Mouse (Mus musculus) intestine, embryonic 16.5 days (tissue): ENCODE measurements around the gene Traf3ip2. TPM values are rescaled to one million over a fixed set of nuclear protein-coding genes. Genes with fewer than 3 reads are reported as not detected.

Source experiments
- ATAC-seq: fragments of 200-750 bp; cut with Nextera tagmentation; 2 replicates; pipeline ENCODE4 v1.8.0; 2017; ENCODE audit warnings: moderate TSS enrichment, moderate library complexity
- H3K27ac ChIP-seq: fragments of 300-500 bp; sonication (generic); 2 replicates; pipeline ENCODE4 v1.5.1; 2014; ENCODE audit warnings: mild to moderate bottlenecking, low read length
- H3K27me3 ChIP-seq: fragments of 300-500 bp; sonication (generic); replicated peaks from 2 replicates; pipeline ENCODE4 v1.6.1; 2014; ENCODE audit warnings: low read length, control low read depth, mixed read lengths; ENCODE audit not compliant: control insufficient read depth, insufficient read depth
- H3K36me3 ChIP-seq: fragments of 300-500 bp; sonication (generic); 2 replicates; pipeline ENCODE4 v1.6.1; 2014; ENCODE audit warnings: low read length, control low read depth; ENCODE audit not compliant: control insufficient read depth, insufficient read depth
- H3K4me1 ChIP-seq: fragments of 300-500 bp; sonication (generic); 2 replicates; pipeline ENCODE4 v1.6.1; 2014; ENCODE audit warnings: low read length, control low read depth, mixed read lengths; ENCODE audit not compliant: control insufficient read depth, insufficient read depth
- H3K4me2 ChIP-seq: fragments of 300-500 bp; sonication (generic); 2 replicates; pipeline ENCODE4 v1.6.1; 2014; ENCODE audit warnings: low read depth, low read length, control low read depth
- H3K4me3 ChIP-seq: fragments of 300-500 bp; sonication (generic); 2 replicates; pipeline ENCODE4 v1.5.1; 2014; ENCODE audit warnings: mild to moderate bottlenecking, low read length
- H3K9ac ChIP-seq: fragments of 300-500 bp; sonication (generic); 2 replicates; pipeline ENCODE4 v1.6.1; 2014; ENCODE audit warnings: low read depth, low read length
- H3K9me3 ChIP-seq: fragments of 300-500 bp; sonication (generic); 2 replicates; pipeline ENCODE4 v1.6.1; 2016; ENCODE audit warnings: low read length, control low read depth; ENCODE audit not compliant: control insufficient read depth
- WGBS: fragments of 180-500 bp; shearing (Covaris S2); extraction: QIAGEN DNeasy Blood & Tissue Kit; methylation state at CpG from one replicate; pipeline ENCODE4 v1.1.7; 2014; 5-methylcytosine and 5-hydroxymethylcytosine counted together
- polyA plus RNA-seq: library from polyadenylated mRNA; unstranded; fragments of >200 nt; fragmentation: Nextera tagmentation; extraction: Ambion mirVana; gene quantifications from 2 replicates; pipeline ENCODE4 v1.2.1, GENCODE M21; 2015

The Traf3ip2 gene
- polyA plus RNA-seq, 1 experiment from 2014 or later: 28.0 TPM

DNA sequence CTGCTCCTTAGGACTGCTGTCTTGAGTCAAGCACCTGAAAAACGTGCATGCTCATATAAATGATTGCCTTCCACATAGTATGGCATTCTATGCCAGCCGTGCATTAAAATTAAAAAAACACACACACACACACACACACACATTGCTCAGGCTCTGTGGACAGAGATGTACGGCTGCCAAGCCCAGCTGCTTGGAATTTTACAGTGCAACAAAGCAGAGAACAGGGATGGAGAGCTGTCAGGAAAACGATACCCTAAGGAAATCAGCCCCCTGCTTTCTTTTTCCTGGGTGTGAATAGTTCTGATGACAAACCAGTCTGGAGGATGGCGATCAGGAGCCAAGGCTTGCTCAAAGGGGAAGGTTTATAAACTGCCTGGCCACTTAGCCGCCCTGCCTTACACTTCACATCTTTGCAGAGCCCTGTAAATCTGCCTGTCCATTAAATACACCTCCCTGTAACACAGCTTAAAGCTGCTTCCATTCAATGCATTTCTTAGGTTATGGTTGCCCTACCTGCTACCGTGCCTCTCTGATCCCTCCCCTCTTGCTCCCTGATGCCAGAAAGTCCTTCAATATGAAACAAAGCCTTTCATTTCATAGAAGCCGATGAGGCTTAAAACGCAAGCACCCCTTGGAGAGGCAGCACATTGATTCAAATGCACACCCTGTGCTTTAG lies 15.5 kb upstream of the Traf3ip2 start:
- no peaks in the 10 kb centered on the region; the same call in 1 of the 2 replicates for H3K36me3 ChIP-seq
- peaks cover 6% of the 10 kb centered on the region for H3K4me1 ChIP-seq
- H3K4me3 ChIP-seq: no peak overlapping the region
- H3K27me3 ChIP-seq: no peaks in the 10 kb centered on the region
- WGBS: 46% methylated on average over 9 of the region's 9 CpGs
- H3K9me3 ChIP-seq: peaks cover 9% of the 10 kb centered on the region; the same call in 1 of the 2 replicates
- ATAC-seq: no peak
- no peak overlapping the region for H3K9ac ChIP-seq
- no peak overlapping the region for H3K4me2 ChIP-seq
- H3K27ac ChIP-seq: no peak overlapping the region

DNA sequence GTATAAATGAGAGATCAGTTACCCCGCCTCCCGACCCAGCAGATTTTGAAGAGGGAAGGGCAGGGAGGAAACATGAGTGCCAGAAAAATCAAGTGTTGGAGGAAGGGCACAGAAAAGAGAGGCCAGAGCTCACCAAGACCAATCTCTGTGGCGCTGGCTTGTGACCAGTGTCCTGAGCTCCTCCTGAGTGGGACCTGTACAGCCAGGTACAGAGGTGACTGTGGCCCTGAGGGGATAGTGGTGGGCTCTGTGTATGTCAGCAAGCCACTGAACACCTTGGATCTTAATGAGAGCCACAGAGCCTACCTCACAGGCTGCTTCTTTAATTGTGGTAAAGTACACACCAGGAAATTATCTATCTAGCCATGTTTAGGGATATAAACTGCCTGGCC lies 14.9 kb upstream of the Traf3ip2 start:
- H3K4me1 ChIP-seq: peaks cover 6% of the 10 kb centered on the region
- H3K9me3 ChIP-seq: peaks cover 9% of the 10 kb centered on the region; the same call in 1 of the 2 replicates
- 59% methylated on average over 3 of the region's 3 CpGs for WGBS
- no peak overlapping the region for H3K4me2 ChIP-seq
- no peak overlapping the region for H3K4me3 ChIP-seq
- H3K27me3 ChIP-seq: no peaks in the 10 kb centered on the region
- H3K27ac ChIP-seq: no peak overlapping the region
- ATAC-seq: no peak
- H3K9ac ChIP-seq: no peak overlapping the region
- H3K36me3 ChIP-seq: no peaks in the 10 kb centered on the region; the same call in 1 of the 2 replicates

DNA sequence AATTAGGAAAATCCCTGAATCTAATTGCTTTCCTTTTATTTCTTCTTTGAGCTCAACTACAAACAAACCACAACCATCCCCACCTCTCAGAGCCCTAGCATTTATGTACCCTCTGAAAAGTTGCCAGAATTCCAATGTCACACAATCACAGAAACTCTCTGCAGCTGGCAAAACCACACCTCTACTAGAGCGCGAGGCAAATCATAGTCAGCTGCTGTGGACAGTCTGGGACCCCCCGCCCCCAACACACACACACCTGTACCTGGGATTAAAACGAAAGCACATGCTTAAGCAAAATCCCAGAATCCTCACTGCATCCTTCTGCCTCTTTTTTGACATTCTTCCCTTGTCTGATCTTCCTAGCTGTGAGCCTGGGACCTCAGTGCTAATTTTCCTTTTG lies 13.1 kb upstream of the Traf3ip2 start:
- Histone ChIP-seq H3K4me1 (peaks cover 6% of the 10 kb centered on the region), H3K4me3 (no peak overlapping the region), H3K36me3 (no peaks in the 10 kb centered on the region), H3K27me3 (no peaks in the 10 kb centered on the region), H3K9me3 (no peaks in the 10 kb centered on the region), H3K27ac (no peak overlapping the region), H3K4me2 (no peak overlapping the region), H3K9ac (no peak overlapping the region)
- no peak for ATAC-seq
- 86% methylated on average over 4 of the region's 4 CpGs for WGBS

GRCm38 (mm10) chr10:39600115-39600514 lies 12.6 kb upstream of the Traf3ip2 start:
- no peaks in the 10 kb centered on the region for H3K36me3 ChIP-seq
- 70% methylated on average over 1 of the region's 1 CpGs for WGBS
- no peak overlapping the region for H3K9ac ChIP-seq
- H3K27ac ChIP-seq: no peak overlapping the region
- no peaks in the 10 kb centered on the region for H3K27me3 ChIP-seq
- no peaks in the 10 kb centered on the region for H3K9me3 ChIP-seq
- H3K4me3 ChIP-seq: no peak overlapping the region
- ATAC-seq: no peak
- peaks cover 6% of the 10 kb centered on the region for H3K4me1 ChIP-seq
- H3K4me2 ChIP-seq: no peak overlapping the region

- no peak overlapping the region for H3K4me3 ChIP-seq
- no peak overlapping the region for H3K9ac ChIP-seq
- H3K36me3 ChIP-seq: no peaks in the 10 kb centered on the region
- H3K4me1 ChIP-seq: peaks cover 6% of the 10 kb centered on the region
- 81% methylated on average over 5 of the region's 5 CpGs for WGBS
- no peaks in the 10 kb centered on the region for H3K27me3 ChIP-seq
- H3K9me3 ChIP-seq: no peaks in the 10 kb centered on the region
- H3K27ac ChIP-seq: no peak overlapping the region
- ATAC-seq: no peak
- no peak overlapping the region for H3K4me2 ChIP-seq
These were observed 11.7 kb upstream of the Traf3ip2 start for GRCm38 (mm10) chr10:39601068-39601467.

DNA sequence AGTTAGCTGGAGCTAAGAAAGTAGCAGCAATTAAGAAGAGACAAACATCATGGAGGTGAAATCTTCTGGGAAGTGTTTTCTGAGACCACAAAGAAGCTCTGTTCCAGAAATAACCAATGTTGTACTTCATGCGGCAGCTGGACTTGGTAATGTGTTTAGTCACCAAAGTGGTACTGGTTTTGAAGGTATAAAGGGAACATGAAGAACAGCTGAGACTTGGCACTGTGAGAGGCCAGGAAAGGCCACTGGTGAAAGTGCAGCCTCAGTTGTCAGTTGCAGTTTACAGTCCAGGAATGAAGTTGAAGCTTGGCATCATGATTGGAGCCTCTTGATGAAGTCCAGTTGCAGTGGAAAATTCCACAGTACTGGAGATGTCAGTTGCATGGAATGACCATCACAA lies 6.3 kb upstream of the Traf3ip2 start:
- Histone ChIP-seq H3K36me3 (no peaks in the 10 kb centered on the region), H3K4me3 (no peak overlapping the region), H3K4me2 (no peak overlapping the region), H3K27me3 (no peaks in the 10 kb centered on the region), H3K9me3 (0 out of 2 replicates have a peak, but pooled peaks cover 4% of the 10 kb centered on the region), H3K9ac (no peak overlapping the region), H3K4me1 (peaks cover 8% of the 10 kb centered on the region), H3K27ac (no peak overlapping the region)
- WGBS: 94% methylated on average over 1 of the region's 1 CpGs
- no peak for ATAC-seq

- H3K27ac ChIP-seq: peak overlapping the region; percentile 85
- no peak for ATAC-seq
- H3K9me3 ChIP-seq: 0 out of 2 replicates have a peak, but pooled peaks cover 4% of the 10 kb centered on the region
- no peak overlapping the region for H3K4me2 ChIP-seq
- H3K4me3 ChIP-seq: no peak overlapping the region
- 49% methylated on average over 3 of the region's 3 CpGs for WGBS
- no peak overlapping the region for H3K9ac ChIP-seq
- no peaks in the 10 kb centered on the region for H3K36me3 ChIP-seq
- H3K27me3 ChIP-seq: no peaks in the 10 kb centered on the region
- H3K4me1 ChIP-seq: peaks cover 33% of the 10 kb centered on the region
These were observed 1.5 kb upstream of the Traf3ip2 start for GRCm38 (mm10) chr10:39611234-39611633.

DNA sequence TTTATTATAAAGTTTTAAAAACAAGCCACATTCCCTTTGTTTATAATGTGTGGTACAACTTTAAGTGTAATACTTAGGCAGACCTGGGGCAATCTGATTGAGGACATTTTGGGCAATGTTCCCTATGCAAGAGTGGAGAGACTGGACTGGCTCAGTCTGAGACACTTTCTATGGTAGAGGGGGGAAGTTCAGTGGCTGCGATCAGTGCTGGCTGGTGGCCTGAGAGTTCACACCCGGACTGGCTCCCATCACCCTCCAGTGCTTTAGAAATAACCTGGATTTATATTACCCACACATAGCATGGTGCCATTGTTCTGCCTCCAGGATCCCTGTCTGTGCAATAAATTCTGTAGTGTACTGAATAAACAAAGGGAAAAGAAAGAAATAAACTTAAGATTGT lies 603 bp upstream of the Traf3ip2 start:
- ATAC-seq: no peak
- Histone ChIP-seq H3K9ac (no peak overlapping the region), H3K9me3 (no peaks in the 10 kb centered on the region), H3K4me1 (peaks cover 36% of the 10 kb centered on the region), H3K36me3 (no peaks in the 10 kb centered on the region), H3K27me3 (no peaks in the 10 kb centered on the region), H3K4me2 (no peak overlapping the region; the same call in 1 of the 2 replicates), H3K27ac (peak overlapping the region; percentile 98), H3K4me3 (no peak overlapping the region; the same call in 1 of the 2 replicates)
- WGBS: 43% methylated on average over 2 of the region's 2 CpGs

- peak overlapping the region; percentile 56 for H3K4me2 ChIP-seq
- peaks cover 37% of the 10 kb centered on the region for H3K4me1 ChIP-seq
- H3K27ac ChIP-seq: peak overlapping the region; percentile 98
- H3K9ac ChIP-seq: peak overlapping the region; percentile 78
- H3K36me3 ChIP-seq: no peaks in the 10 kb centered on the region
- 5% methylated on average over 26 of the region's 26 CpGs for WGBS
- peak overlapping the region; percentile 53 for H3K4me3 ChIP-seq
- no peaks in the 10 kb centered on the region for H3K27me3 ChIP-seq
- no peaks in the 10 kb centered on the region for H3K9me3 ChIP-seq
- peak; percentile 91 for ATAC-seq
These were observed 476 bp downstream of the Traf3ip2 start for GRCm38 (mm10) chr10:39612989-39613831.
